Mouse (Mus musculus) A20 (cell line): ENCODE measurements around the gene Fars2.
"Not testable (repeated sequence)": the region's sequence is repeated elsewhere in the genome, so short reads cannot be mapped to it uniquely, and the experiment has no call there.

Experiments used
- DNase-seq: peaks from one replicate; pipeline ENCODE4 v3.0.0-alpha.2; 2011; ENCODE audit warnings: low read depth, low spot score

Gene Fars2

GRCm38 (mm10) chr13:36448565-36448964 lies 331.4 kb downstream of the Fars2 start:
- peak; percentile 4 for DNase-seq

- no peak for DNase-seq
These were observed 334.2 kb downstream of the Fars2 start for GRCm38 (mm10) chr13:36451437-36451836.

GRCm38 (mm10) chr13:36460473-36460872 lies 343.3 kb downstream of the Fars2 start:
- no peak for DNase-seq

- DNase-seq = no peak
These were observed 346.5 kb downstream of the Fars2 start for GRCm38 (mm10) chr13:36463669-36464068.

GRCm38 (mm10) chr13:36466076-36466475 lies 348.9 kb downstream of the Fars2 start:
- not testable (repeated sequence) for DNase-seq

- DNase-seq = no peak
These were observed 349.3 kb downstream of the Fars2 start for GRCm38 (mm10) chr13:36466515-36466921.

- no peak for DNase-seq
These were observed 350.6 kb downstream of the Fars2 start for GRCm38 (mm10) chr13:36467849-36468248.

GRCm38 (mm10) chr13:36468963-36469362 lies 351.8 kb downstream of the Fars2 start:
- DNase-seq = no peak

GRCm38 (mm10) chr13:36469412-36470125 lies 352.4 kb downstream of the Fars2 start:
- no peak for DNase-seq

GRCm38 (mm10) chr13:36477648-36478047 lies 360.4 kb downstream of the Fars2 start:
- no peak for DNase-seq

- DNase-seq = no peak
These were observed 361.0 kb downstream of the Fars2 start for GRCm38 (mm10) chr13:36478243-36478642.

- DNase-seq = no peak
These were observed 362.9 kb downstream of the Fars2 start for GRCm38 (mm10) chr13:36480101-36480500.

- no peak for DNase-seq
These were observed 367.2 kb downstream of the Fars2 start for GRCm38 (mm10) chr13:36484391-36484790.

- no peak for DNase-seq
These were observed 369.5 kb downstream of the Fars2 start for GRCm38 (mm10) chr13:36486756-36487155.

- DNase-seq = no peak
These were observed 372.2 kb downstream of the Fars2 start for GRCm38 (mm10) chr13:36489365-36489764.

- DNase-seq = no peak
These were observed 373.4 kb downstream of the Fars2 start for GRCm38 (mm10) chr13:36490612-36491011.

- no peak for DNase-seq
These were observed 375.2 kb downstream of the Fars2 start for GRCm38 (mm10) chr13:36492397-36492796.

GRCm38 (mm10) chr13:36493294-36493693 lies 376.1 kb downstream of the Fars2 start:
- DNase-seq = no peak

GRCm38 (mm10) chr13:36493762-36494161 lies 376.6 kb downstream of the Fars2 start:
- DNase-seq = no peak

- DNase-seq = no peak
These were observed 378.8 kb downstream of the Fars2 start for GRCm38 (mm10) chr13:36495980-36496379.

GRCm38 (mm10) chr13:36497346-36497745 lies 380.1 kb downstream of the Fars2 start:
- no peak for DNase-seq

GRCm38 (mm10) chr13:36500370-36500905 lies 383.2 kb downstream of the Fars2 start:
- DNase-seq = no peak

GRCm38 (mm10) chr13:36503551-36503950 lies 386.3 kb downstream of the Fars2 start:
- no peak for DNase-seq
